Mouse (Mus musculus) frontal cortex, postnatal 14 days (tissue): ENCODE measurements around the gene Vapa.

ENCODE experiments used
- DNase-seq, 2 experiments: peaks; one replicate each; pipeline ENCODE4 v3.0.0; 2022; ENCODE audit warnings: low spot score in 2 of 2

Gene Vapa

GRCm38 (mm10) chr17:65625563-65625962 is 12.2 kb upstream of the Vapa start:
- no peak for DNase-seq

GRCm38 (mm10) chr17:65623130-65623529 is 9.8 kb upstream of the Vapa start:
- DNase-seq: no peak

GRCm38 (mm10) chr17:65618431-65618830 is 5.1 kb upstream of the Vapa start:
- DNase-seq: no peak

GRCm38 (mm10) chr17:65615678-65616077 is 2.3 kb upstream of the Vapa start:
- no peak for DNase-seq

DNA sequence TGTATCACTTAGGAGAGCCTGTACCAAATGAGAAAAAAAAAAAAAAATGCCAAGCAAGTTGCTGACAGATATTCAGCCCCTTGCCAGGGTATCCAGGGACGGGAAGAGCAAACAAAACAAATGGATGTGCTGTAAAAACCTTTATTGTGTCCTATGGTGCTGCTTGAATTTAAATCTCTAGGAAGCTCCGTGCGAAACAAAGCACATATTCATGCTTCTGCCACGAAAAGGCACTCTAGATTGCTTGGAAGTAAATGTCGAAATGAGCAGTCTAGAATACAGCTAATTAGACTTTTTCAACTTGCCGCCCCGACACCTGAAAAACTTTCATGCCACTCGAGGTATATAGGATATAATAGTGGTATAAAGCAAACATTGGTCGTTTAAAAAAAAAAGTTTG is 1.1 kb upstream of the Vapa start:
- DNase-seq: no peak

GRCm38 (mm10) chr17:65613142-65613462 is 253 bp downstream of the Vapa start:
- no peak for DNase-seq

DNA sequence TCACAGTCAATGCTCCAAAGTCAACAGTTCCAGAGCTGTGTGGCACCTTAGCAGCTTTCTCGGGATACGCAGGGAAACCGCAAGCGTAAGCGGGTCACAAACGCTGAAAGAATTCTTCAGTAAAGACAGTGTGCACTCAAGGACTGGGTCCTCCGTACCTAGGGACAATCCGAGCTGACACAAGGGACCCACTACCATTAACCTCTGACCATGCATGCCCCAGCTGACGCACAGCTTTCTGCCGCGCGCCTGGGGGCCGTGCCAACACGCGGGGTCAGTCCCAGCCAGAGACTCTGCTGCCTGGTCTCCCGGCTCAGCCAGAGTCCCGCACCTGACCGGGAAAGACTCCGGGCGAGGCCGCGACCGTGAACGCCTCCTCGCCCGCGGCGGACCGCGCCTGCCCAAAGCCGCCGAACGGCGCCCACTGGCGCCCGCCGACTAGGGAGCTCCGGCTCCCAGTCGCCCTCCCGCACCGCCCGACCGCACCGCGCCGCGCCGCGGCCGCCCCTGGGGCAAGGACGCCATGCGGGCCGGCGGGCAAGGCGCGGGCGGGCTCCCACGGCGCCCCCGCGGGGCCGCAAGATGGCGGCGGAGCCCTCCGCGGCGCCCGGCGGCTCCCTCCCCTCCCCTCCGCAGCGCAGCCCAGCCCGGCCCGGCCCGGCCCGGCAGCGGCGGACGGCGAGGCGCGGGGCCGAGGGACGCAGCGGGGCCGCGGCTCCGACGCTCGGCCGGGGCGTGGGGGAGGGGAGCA is 789 bp downstream of the Vapa start:
- DNase-seq: peak in 1 of 2 experiments; percentile 32

- no peak for DNase-seq
These were observed 1.6 kb downstream of the Vapa start for GRCm38 (mm10) chr17:65611721-65612120.

GRCm38 (mm10) chr17:65608743-65609142 is 4.6 kb downstream of the Vapa start:
- DNase-seq: no peak

DNA sequence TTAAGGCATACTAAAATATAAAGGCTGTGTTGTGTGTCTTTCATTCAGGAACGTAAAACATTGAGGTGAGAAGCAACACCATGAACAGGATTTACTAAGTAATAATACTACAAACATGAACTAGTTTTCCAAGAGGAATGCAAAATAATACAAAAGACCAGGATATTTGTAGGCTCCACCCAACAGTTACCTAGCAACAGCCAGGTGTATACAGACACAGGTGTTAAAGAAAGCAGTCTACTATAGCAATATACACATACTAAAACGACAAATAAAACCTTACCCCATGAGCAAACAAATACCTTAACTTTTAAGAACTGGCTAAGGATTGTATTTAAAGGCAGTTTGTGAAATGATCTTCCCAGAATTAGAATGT is 5.1 kb downstream of the Vapa start:
- no peak for DNase-seq

GRCm38 (mm10) chr17:65607574-65608311 is 5.6 kb downstream of the Vapa start:
- DNase-seq: no peak

DNA sequence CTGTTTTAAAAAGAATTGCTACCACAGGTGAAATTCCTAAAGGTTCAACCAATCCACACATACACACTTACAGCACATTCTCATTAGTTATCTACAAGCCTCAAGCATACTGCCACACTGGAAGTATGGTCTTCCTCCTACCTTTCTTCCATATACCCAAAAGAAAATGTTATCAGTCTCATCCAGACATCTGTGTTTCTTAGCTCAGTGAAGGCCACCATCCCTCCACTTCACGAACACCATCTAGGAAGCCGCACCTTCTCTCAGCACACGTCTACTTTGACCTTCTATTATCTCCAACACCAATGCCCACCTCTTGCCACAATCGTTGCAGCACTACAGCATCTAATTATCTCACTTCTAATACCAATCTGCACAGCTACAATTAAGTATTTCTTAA is 7.3 kb downstream of the Vapa start:
- DNase-seq: no peak

DNA sequence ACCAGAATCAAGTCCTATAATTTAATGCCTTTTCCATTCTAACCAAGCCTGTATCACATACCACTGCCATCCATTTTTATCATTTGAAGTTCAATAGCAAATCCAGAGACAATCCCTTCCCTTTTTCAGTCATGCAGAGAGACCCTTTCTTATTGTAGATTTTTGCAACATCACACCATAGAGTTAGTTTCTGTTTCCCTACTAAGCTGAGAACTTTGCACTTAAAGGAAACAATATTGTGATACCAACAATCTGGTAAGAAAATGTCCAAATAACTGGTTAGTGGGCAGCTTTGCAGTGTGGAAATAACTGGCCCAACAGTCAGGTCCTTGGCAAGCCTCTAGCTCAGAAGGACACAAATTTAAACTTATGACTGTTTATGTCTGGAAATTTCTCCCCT is 8.5 kb downstream of the Vapa start:
- no peak for DNase-seq

GRCm38 (mm10) chr17:65604315-65604714 is 9.0 kb downstream of the Vapa start:
- DNase-seq: no peak

- DNase-seq: no peak
These were observed 15.4 kb downstream of the Vapa start for GRCm38 (mm10) chr17:65597857-65598486.

- no peak for DNase-seq
These were observed 18.7 kb downstream of the Vapa start for GRCm38 (mm10) chr17:65594687-65595086.

DNA sequence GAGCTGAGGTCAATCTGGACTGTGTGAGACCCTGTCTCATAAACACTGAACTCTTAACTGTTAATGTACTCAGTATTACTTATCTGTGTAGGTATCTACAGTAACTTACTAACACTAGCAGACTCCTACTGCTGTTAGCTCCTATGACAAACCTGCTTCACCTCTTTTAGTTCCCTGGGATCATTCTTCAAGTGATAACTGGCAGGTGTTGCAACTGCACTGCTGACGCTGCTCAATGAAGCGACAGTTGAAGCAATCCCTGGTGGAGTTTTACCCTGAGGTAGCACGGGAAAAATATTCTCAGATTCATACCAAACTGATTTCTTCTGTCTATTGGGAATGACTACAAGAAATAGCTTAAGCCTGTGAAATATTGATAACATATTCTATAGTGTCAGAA is 26.5 kb downstream of the Vapa start:
- no peak for DNase-seq

DNA sequence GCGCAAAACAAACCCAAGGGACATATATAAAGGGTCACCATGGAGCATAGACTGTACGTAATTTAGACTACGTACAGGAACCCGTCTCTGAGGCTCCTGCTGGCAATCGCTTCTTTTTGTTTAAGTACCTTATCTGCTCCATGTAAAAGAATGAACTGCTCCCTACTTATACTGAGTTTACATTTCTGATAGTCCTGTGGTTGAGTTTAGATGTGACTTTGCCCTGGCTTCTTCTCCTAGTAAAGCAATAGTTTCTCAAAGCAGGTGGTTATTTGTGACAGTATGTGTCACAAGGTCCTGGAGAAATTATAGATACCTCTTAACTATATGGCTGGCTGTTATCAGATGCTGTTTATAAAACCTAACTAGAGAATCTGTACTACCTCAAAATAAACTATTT is 31.9 kb downstream of the Vapa start:
- DNase-seq: no peak

- DNase-seq: no peak
These were observed 33.6 kb downstream of the Vapa start for GRCm38 (mm10) chr17:65579766-65580165.

DNA sequence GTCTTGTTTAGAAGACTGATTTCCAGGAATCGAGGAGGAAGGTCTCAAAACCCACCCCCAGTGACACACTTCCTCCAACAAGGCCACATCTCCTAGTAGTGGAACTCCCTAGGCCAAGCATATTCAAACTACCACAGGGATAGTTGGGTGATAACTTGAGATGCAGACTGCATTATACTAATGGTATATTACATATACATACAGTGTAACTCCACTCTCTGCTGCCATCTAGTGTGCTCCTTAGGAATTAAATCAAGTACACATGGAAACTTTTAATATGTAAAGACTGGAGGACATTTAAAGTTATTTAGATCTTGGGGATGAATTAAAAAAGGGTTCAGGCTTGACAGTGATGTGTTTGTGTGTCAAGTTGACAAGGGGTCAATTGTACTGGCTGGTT is 38.0 kb downstream of the Vapa start:
- DNase-seq: no peak

DNA sequence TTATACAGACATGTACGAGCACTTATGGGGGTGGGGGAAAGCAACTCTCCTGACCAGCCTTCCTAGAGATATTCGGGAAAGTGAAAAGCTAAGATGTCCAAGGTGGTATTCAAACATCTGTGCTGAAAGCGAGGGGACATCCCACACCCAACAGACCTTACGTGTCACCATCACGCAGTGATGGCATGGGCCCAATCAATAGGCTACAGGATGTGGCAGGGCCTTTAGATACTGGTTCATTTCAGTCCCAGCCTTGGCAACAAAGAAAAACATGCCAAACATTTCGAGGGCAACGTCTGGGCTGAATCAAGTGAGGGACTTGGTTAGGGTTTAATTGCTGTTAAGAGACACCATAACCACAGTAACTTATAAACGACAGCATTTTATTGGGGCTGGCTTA is 38.5 kb downstream of the Vapa start:
- DNase-seq: no peak

- no peak for DNase-seq
These were observed 41.5 kb downstream of the Vapa start for GRCm38 (mm10) chr17:65571866-65572265.

DNA sequence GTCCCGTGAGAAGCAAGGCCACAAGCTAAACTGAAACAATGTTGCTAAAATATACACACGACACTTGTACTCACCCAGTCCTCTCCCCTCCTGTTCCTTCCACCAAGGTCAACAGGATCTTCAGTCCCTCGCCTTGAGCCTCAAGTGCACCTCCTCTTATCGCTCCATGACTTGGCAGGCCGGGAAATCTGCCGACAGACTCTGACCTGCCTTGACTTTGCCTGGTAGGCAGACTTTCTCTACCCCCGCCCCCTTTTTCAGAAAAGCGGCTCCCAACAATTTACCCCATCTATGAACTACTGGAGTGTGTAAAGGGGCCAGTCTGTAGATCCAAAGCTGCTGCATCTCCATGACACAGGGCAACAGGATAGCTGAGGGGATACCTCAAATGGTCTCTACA is 41.9 kb downstream of the Vapa start:
- no peak for DNase-seq
